Mouse (Mus musculus) heart, adult 10 weeks (tissue): ENCODE data around the gene Wnt3. TPM values are rescaled to one million over a fixed set of nuclear protein-coding genes. Genes with fewer than 3 reads are reported as not detected.

Source experiments
- polyA plus RNA-seq: library from polyadenylated mRNA; stranded (reverse); fragments of 350-450 nt; fragmentation: Illumina TruSeq; extraction: RNeasy Lipid Tissue Mini Kit (QIAGEN cat#74804); gene quantifications from one replicate; pipeline ENCODE4 v1.2.3, GENCODE M21; 2014; ENCODE audit warnings: low read depth, low replicate concordance

Gene Wnt3
- not detected for polyA plus RNA-seq

GRCm38 (mm10) chr11:103773387-103774227, at the start of gene Wnt3:
TSS of gene Wnt3 (plus strand) at chr11:103774150.

GRCm38 (mm10) chr11:103749306-103750089, 24.5 kb upstream of the Wnt3 start, which contains the start of gene Wnt9b:
TSS of gene Wnt9b (minus strand) at chr11:103749821.

Other genes with a start within 250 kb of the Wnt3 start
- not detected for gene Gm884, start 153.0 kb upstream of the Wnt3 start, polyA plus RNA-seq
- not detected for gene Lyzl6, start 135.3 kb upstream of the Wnt3 start, polyA plus RNA-seq
- gene Rprml, start 124.6 kb upstream of the Wnt3 start, polyA plus RNA-seq: not detected
- gene Gosr2, start 76.3 kb upstream of the Wnt3 start, polyA plus RNA-seq: 47.4 TPM
- 0.94 TPM for gene Wnt9b, start 24.3 kb upstream of the Wnt3 start, polyA plus RNA-seq
- gene Nsf, start 179.9 kb downstream of the Wnt3 start, polyA plus RNA-seq: 17.2 TPM
- gene Arf2, start 192.6 kb downstream of the Wnt3 start, polyA plus RNA-seq: 30.6 TPM